Mouse (Mus musculus) layer of hippocampus, adult 2 months (tissue): ENCODE data around the gene Cfap161. TPM values are rescaled to one million over a fixed set of nuclear protein-coding genes. Genes with fewer than 3 reads are reported as not detected.
A peak's percentile ranks its signal among the peaks of the same experiment; 100 is the strongest.

ENCODE experiments used
- DNase-seq, 2 experiments: peaks; one replicate each; pipeline ENCODE4 v3.0.0; 2022; ENCODE audit warnings: low spot score in 2 of 2
- H3K27ac ChIP-seq: fragments of 200-600 bp; 2 replicates; pipeline ENCODE4 v1.8.1; 2022
- H3K4me3 ChIP-seq: fragments of 200-600 bp; 2 replicates; pipeline ENCODE4 v1.8.1; 2022; ENCODE audit warnings: mild to moderate bottlenecking
- CTCF ChIP-seq: fragments of 200-600 bp; conservative IDR thresholded peaks from 2 replicates; pipeline ENCODE4 v1.8.1; 2022; ENCODE audit warnings: antibody characterized with exemption, mild to moderate bottlenecking, moderate library complexity
- long read RNA-seq, 2 experiments: library from polyadenylated mRNA; stranded (forward); transcript quantifications; one replicate each; pipeline ENCODE4 v2.0.0; 2021; ENCODE audit warnings: borderline mapping rate in 2 of 2
- total RNA-seq, 2 experiments: library from RNA; stranded (reverse); gene quantifications; 2 replicates each; pipeline ENCODE4 v1.2.3; 2021

Cfap161 gene
- total RNA-seq, result 1 to 10 TPM; 1.3 to 2.5 TPM
- long read RNA-seq, experiment 1, partial matches to known transcripts, result 0 of 1 reads
- long read RNA-seq, experiment 1, other reads (novel, unspliced or antisense), result 0 of 1 reads
- long read RNA-seq, experiment 2, partial matches to known transcripts, result 0 of 1 reads
- long read RNA-seq, experiment 2, other reads (novel, unspliced or antisense), result 0 of 1 reads

GRCm38 (mm10) chr7:83794705-83795104 lies at the start of gene Cfap161:
Gene Cfap161 (minus strand): TSS chr7:83794880.
- no peak for TF ChIP-seq CTCF
- Histone ChIP-seq H3K27ac (peak within 1 kb of the TSS; percentile 75; the same call in 1 of the 2 replicates), H3K4me3 (no peak within 1 kb of the TSS)
- no peak for DNase-seq

- no peak for TF ChIP-seq CTCF
- H3K27ac ChIP-seq, result no peak overlapping the region
- no peak overlapping the region for H3K4me3 ChIP-seq
- no peak for DNase-seq
Observed at GRCm38 (mm10) chr7:83842486-83843259, 48.0 kb upstream of the Cfap161 start.

GRCm38 (mm10) chr7:83840076-83840475 lies 45.4 kb upstream of the Cfap161 start:
- no peak overlapping the region for H3K4me3 ChIP-seq
- TF ChIP-seq CTCF, result no peak
- no peak overlapping the region for H3K27ac ChIP-seq
- DNase-seq, result no peak

- Histone ChIP-seq H3K27ac (no peak overlapping the region), H3K4me3 (no peak overlapping the region)
- DNase-seq, result no peak
- no peak for TF ChIP-seq CTCF
Observed at GRCm38 (mm10) chr7:83838525-83839224, 44.0 kb upstream of the Cfap161 start.

- no peak overlapping the region for H3K4me3 ChIP-seq
- no peak for DNase-seq
- H3K27ac ChIP-seq, result no peak overlapping the region
- TF ChIP-seq CTCF, result no peak
Observed at GRCm38 (mm10) chr7:83829355-83829754, 34.7 kb upstream of the Cfap161 start.

- no peak overlapping the region for H3K27ac ChIP-seq
Observed at GRCm38 (mm10) chr7:83827402-83828076, 32.9 kb upstream of the Cfap161 start.

GRCm38 (mm10) chr7:83826808-83827207 lies 32.1 kb upstream of the Cfap161 start:
- Histone ChIP-seq H3K4me3 (no peak overlapping the region), H3K27ac (no peak overlapping the region)
- DNase-seq, result no peak
- TF ChIP-seq CTCF, result no peak

More at GRCm38 (mm10) chr7:83827402-83828076, 32.9 kb upstream of the Cfap161 start:
- no peak for DNase-seq
- H3K4me3 ChIP-seq, result no peak overlapping the region
- no peak for TF ChIP-seq CTCF

- TF ChIP-seq CTCF, result no peak
- Histone ChIP-seq H3K27ac (no peak overlapping the region), H3K4me3 (no peak overlapping the region)
- no peak for DNase-seq
Observed at GRCm38 (mm10) chr7:83821951-83822350, 27.3 kb upstream of the Cfap161 start.

- DNase-seq, result no peak
- H3K27ac ChIP-seq, result no peak overlapping the region
- no peak for TF ChIP-seq CTCF
Observed at GRCm38 (mm10) chr7:83816886-83817285, 22.2 kb upstream of the Cfap161 start.

GRCm38 (mm10) chr7:83815646-83816045 lies 21.0 kb upstream of the Cfap161 start:
- Histone ChIP-seq H3K27ac (peak overlapping the region; percentile 37; the same call in 1 of the 2 replicates), H3K4me3 (no peak overlapping the region)
- no peak for DNase-seq
- TF ChIP-seq CTCF, result no peak

More at GRCm38 (mm10) chr7:83816886-83817285, 22.2 kb upstream of the Cfap161 start:
- H3K4me3 ChIP-seq, result no peak overlapping the region

- no peak overlapping the region for H3K4me3 ChIP-seq
- DNase-seq, result no peak
- TF ChIP-seq CTCF, result no peak
- peak overlapping the region; percentile 53; the same call in 1 of the 2 replicates for H3K27ac ChIP-seq
Observed at GRCm38 (mm10) chr7:83813993-83814392, 19.3 kb upstream of the Cfap161 start.

GRCm38 (mm10) chr7:83813465-83813864 lies 18.8 kb upstream of the Cfap161 start:
- TF ChIP-seq CTCF, result no peak
- DNase-seq, result no peak
- H3K27ac ChIP-seq, result no peak overlapping the region; the same call in 1 of the 2 replicates
- no peak overlapping the region for H3K4me3 ChIP-seq

- Histone ChIP-seq H3K4me3 (no peak overlapping the region), H3K27ac (no peak overlapping the region)
- DNase-seq, result no peak
- no peak for TF ChIP-seq CTCF
Observed at GRCm38 (mm10) chr7:83813016-83813415, 18.3 kb upstream of the Cfap161 start.
